Mouse (Mus musculus) embryonic facial prominence, embryonic 11.5 days (tissue): Measurements from ENCODE around the gene Bap1. TPM values are rescaled to one million over a fixed set of nuclear protein-coding genes. Genes with fewer than 3 reads are reported as not detected.

Experiments
- ATAC-seq: fragments of 200-750 bp; cut with Nextera tagmentation; replicated peaks from 2 replicates; pipeline ENCODE4 v1.8.0; 2017; ENCODE audit warnings: low read depth; ENCODE audit not compliant: insufficient number of reproducible peaks, low FRiP score, low TSS enrichment
- DNase-seq: peaks from one replicate; pipeline ENCODE4 v3.0.0-alpha.2; 2015; ENCODE audit warnings: low spot score
- H3K27ac ChIP-seq: fragments of 300-500 bp; sonication (generic); replicated peaks from 2 replicates; pipeline ENCODE4 v1.5.1; 2014; ENCODE audit warnings: mild to moderate bottlenecking, low read depth, low read length, control low read depth
- H3K27me3 ChIP-seq: fragments of 300-500 bp; sonication (generic); 2 replicates; pipeline ENCODE4 v1.6.1; 2014; ENCODE audit warnings: mild to moderate bottlenecking, low read length, moderate library complexity, mixed read lengths; ENCODE audit not compliant: control insufficient read depth, insufficient read depth
- H3K36me3 ChIP-seq: fragments of 300-500 bp; sonication (generic); replicated peaks from 2 replicates; pipeline ENCODE4 v1.6.1; 2014; ENCODE audit warnings: low read depth, mild to moderate bottlenecking, low read length, moderate library complexity, mixed read lengths; ENCODE audit not compliant: control insufficient read depth, insufficient read depth
- H3K4me1 ChIP-seq: fragments of 300-500 bp; sonication (generic); 2 replicates; pipeline ENCODE4 v1.6.1; 2014; ENCODE audit warnings: low read length, mixed read lengths; ENCODE audit not compliant: control insufficient read depth, insufficient read depth
- H3K4me2 ChIP-seq: fragments of 300-500 bp; sonication (generic); 2 replicates; pipeline ENCODE4 v1.6.1; 2014; ENCODE audit warnings: low read depth, mild to moderate bottlenecking, control low read depth, low read length, moderate library complexity
- H3K4me3 ChIP-seq: fragments of 300-500 bp; sonication (generic); 2 replicates; pipeline ENCODE4 v1.5.1; 2014; ENCODE audit warnings: low read depth, low read length, control low read depth
- H3K9ac ChIP-seq: fragments of 300-500 bp; sonication (generic); replicated peaks from 2 replicates; pipeline ENCODE4 v1.6.1; 2014; ENCODE audit warnings: mild to moderate bottlenecking, control low read depth, low read length
- H3K9me3 ChIP-seq: fragments of 300-500 bp; sonication (generic); replicated peaks from 2 replicates; pipeline ENCODE4 v1.6.1; 2016; ENCODE audit warnings: mild to moderate bottlenecking, low read length, inconsistent platforms, mixed read lengths; ENCODE audit not compliant: control insufficient read depth
- WGBS: fragments of 180-500 bp; shearing (Covaris S2); extraction: QIAGEN DNeasy Blood & Tissue Kit; methylation state at CpG from one replicate; pipeline ENCODE4 v1.1.7; 2014; 5-methylcytosine and 5-hydroxymethylcytosine counted together
- polyA plus RNA-seq: library from polyadenylated mRNA; unstranded; fragments of >200 nt; fragmentation: Nextera tagmentation; extraction: Ambion mirVana; gene quantifications from 2 replicates; pipeline ENCODE4 v1.2.1, GENCODE M21; 2014

The Bap1 gene
- polyA plus RNA-seq, 1 experiment from 2014 or later: 82.9 TPM

- H3K27me3 ChIP-seq: no peaks in the 10 kb centered on the region
- DNase-seq: peak; percentile 31
- no peaks in the 10 kb centered on the region for H3K36me3 ChIP-seq
- WGBS: 40% methylated on average over 3 of the region's 3 CpGs
- no peaks in the 10 kb centered on the region for H3K9me3 ChIP-seq
- no peak overlapping the region for H3K9ac ChIP-seq
- no peak overlapping the region for H3K4me3 ChIP-seq
- ATAC-seq: no peak
- no peak overlapping the region for H3K27ac ChIP-seq
- H3K4me1 ChIP-seq: no peaks in the 10 kb centered on the region
- no peak overlapping the region for H3K4me2 ChIP-seq
Measured at GRCm38 (mm10) chr14:31240528-31240927, 10.7 kb upstream of the Bap1 start.

- no peak overlapping the region for H3K9ac ChIP-seq
- H3K4me1 ChIP-seq: no peaks in the 10 kb centered on the region
- no peak overlapping the region for H3K27ac ChIP-seq
- no peak for ATAC-seq
- no peak overlapping the region for H3K4me2 ChIP-seq
- H3K4me3 ChIP-seq: no peak overlapping the region
- WGBS: 87% methylated on average over 1 of the region's 1 CpGs
- H3K36me3 ChIP-seq: no peaks in the 10 kb centered on the region
- H3K27me3 ChIP-seq: no peaks in the 10 kb centered on the region
- H3K9me3 ChIP-seq: no peaks in the 10 kb centered on the region
- DNase-seq: no peak
Measured at GRCm38 (mm10) chr14:31244777-31245176, 6.5 kb upstream of the Bap1 start.

GRCm38 (mm10) chr14:31245946-31246345 lies 5.3 kb upstream of the Bap1 start:
- DNase-seq: no peak
- H3K36me3 ChIP-seq: no peaks in the 10 kb centered on the region
- no peaks in the 10 kb centered on the region for H3K27me3 ChIP-seq
- H3K4me3 ChIP-seq: no peak overlapping the region
- H3K4me2 ChIP-seq: no peak overlapping the region
- ATAC-seq: no peak
- no peaks in the 10 kb centered on the region for H3K9me3 ChIP-seq
- H3K9ac ChIP-seq: no peak overlapping the region
- H3K4me1 ChIP-seq: no peaks in the 10 kb centered on the region
- H3K27ac ChIP-seq: no peak overlapping the region
- WGBS: 75% methylated on average over 1 of the region's 1 CpGs

GRCm38 (mm10) chr14:31248396-31248795 lies 2.9 kb upstream of the Bap1 start:
- DNase-seq (no peak), ATAC-seq (no peak)
- Histone ChIP-seq H3K36me3 (no peaks in the 10 kb centered on the region; the same call in 1 of the 2 replicates), H3K4me1 (no peaks in the 10 kb centered on the region), H3K27ac (no peak overlapping the region), H3K9ac (no peak overlapping the region), H3K9me3 (no peaks in the 10 kb centered on the region), H3K4me3 (no peak overlapping the region), H3K4me2 (no peak overlapping the region), H3K27me3 (no peaks in the 10 kb centered on the region)
- whole genome bisulfite sequencing: 90% methylated on average over 6 of the region's 6 CpGs

GRCm38 (mm10) chr14:31250222-31251083 lies 797 bp upstream of the Bap1 start:
- Histone ChIP-seq H3K36me3 (peaks cover 4% of the 10 kb centered on the region), H3K27me3 (no peaks in the 10 kb centered on the region), H3K9me3 (no peaks in the 10 kb centered on the region), H3K9ac (peak overlapping the region; percentile 94), H3K4me1 (no peaks in the 10 kb centered on the region), H3K27ac (peak overlapping the region; percentile 73; the same call in 1 of the 2 replicates), H3K4me3 (peak overlapping the region; percentile 97), H3K4me2 (peak overlapping the region; percentile 78)
- WGBS: 21% methylated on average over 38 of the region's 38 CpGs
- ATAC-seq: peak; percentile 5; the same call in 1 of the 2 replicates
- no peak for DNase-seq

- Histone ChIP-seq H3K27me3 (no peaks in the 10 kb centered on the region), H3K9me3 (no peaks in the 10 kb centered on the region), H3K4me2 (peak overlapping the region; percentile 78), H3K4me3 (peak overlapping the region; percentile 97), H3K36me3 (peaks cover 15% of the 10 kb centered on the region), H3K27ac (no peak overlapping the region; the same call in 1 of the 2 replicates), H3K4me1 (no peaks in the 10 kb centered on the region), H3K9ac (peak overlapping the region; percentile 94)
- DNase-seq (no peak), ATAC-seq (no peak; the same call in 1 of the 2 replicates)
- 2% methylated on average over 18 of the region's 18 CpGs for WGBS
Measured at GRCm38 (mm10) chr14:31251626-31252025, 376 bp downstream of the Bap1 start.

GRCm38 (mm10) chr14:31252091-31252490 lies 841 bp downstream of the Bap1 start:
- H3K4me3 ChIP-seq: peak overlapping the region; percentile 97
- no peaks in the 10 kb centered on the region for H3K27me3 ChIP-seq
- H3K9ac ChIP-seq: peak overlapping the region; percentile 94
- 88% methylated on average over 5 of the region's 5 CpGs for WGBS
- peaks cover 15% of the 10 kb centered on the region for H3K36me3 ChIP-seq
- no peak overlapping the region for H3K27ac ChIP-seq
- no peaks in the 10 kb centered on the region for H3K9me3 ChIP-seq
- no peak for DNase-seq
- H3K4me2 ChIP-seq: peak overlapping the region; percentile 78
- no peak for ATAC-seq
- H3K4me1 ChIP-seq: no peaks in the 10 kb centered on the region

- WGBS: 92% methylated on average over 14 of the region's 14 CpGs
- no peaks in the 10 kb centered on the region for H3K4me1 ChIP-seq
- DNase-seq (no peak), ATAC-seq (no peak)
- no peak overlapping the region for H3K4me3 ChIP-seq
- H3K9me3 ChIP-seq: no peaks in the 10 kb centered on the region
- H3K9ac ChIP-seq: no peak overlapping the region
- no peak overlapping the region for H3K4me2 ChIP-seq
- peaks cover 28% of the 10 kb centered on the region for H3K36me3 ChIP-seq
- H3K27ac ChIP-seq: no peak overlapping the region
- no peaks in the 10 kb centered on the region for H3K27me3 ChIP-seq
Measured at GRCm38 (mm10) chr14:31258476-31259050, 7.3 kb downstream of the Bap1 start.
